Mouse (Mus musculus) spleen, embryonic (tissue): ENCODE data around the gene Trem1.

Experiments
- CTCF ChIA-PET: fragments of 350-600 bp; sonication (Branson Sonifier 250); formaldehyde crosslinking; loops from one replicate; lab custom pipeline; 2022; lab: Charles Lee

Trem1 gene

GRCm38 (mm10) chr17:48232518-48232917 is at the start of gene Trem1:
Gene Trem1, plus strand, starts transcription at chr17:48232768.
- CTCF ChIA-PET, result interaction anchor here (0.6 to 0.7 kb wide), 2 partner anchors 142 to 344 kb away, joined by 3 to 4 read pairs; no protein-coding TSS in a partner anchor

GRCm38 (mm10) chr17:48185252-48185651 is 47.3 kb upstream of the Trem1 start:
- CTCF ChIA-PET, result interaction anchor here (0.7 kb wide), 1 partner anchor 282 kb away, joined by 6 read pairs; no protein-coding TSS in a partner anchor

- CTCF ChIA-PET, result no interaction called here
Measured at GRCm38 (mm10) chr17:48192366-48192765, 40.2 kb upstream of the Trem1 start.

- CTCF ChIA-PET, result no interaction called here
Measured at GRCm38 (mm10) chr17:48203086-48203485, 29.5 kb upstream of the Trem1 start.

- CTCF ChIA-PET, result no interaction called here
Measured at GRCm38 (mm10) chr17:48212596-48212995, 20.0 kb upstream of the Trem1 start.

- CTCF ChIA-PET, result no interaction called here
Measured at GRCm38 (mm10) chr17:48213511-48213910, 19.1 kb upstream of the Trem1 start.

GRCm38 (mm10) chr17:48215429-48215828 is 17.1 kb upstream of the Trem1 start:
- CTCF ChIA-PET, result no interaction called here

GRCm38 (mm10) chr17:48230680-48231079 is 1.9 kb upstream of the Trem1 start:
- CTCF ChIA-PET, result no interaction called here

- CTCF ChIA-PET, result no interaction called here
Measured at GRCm38 (mm10) chr17:48233789-48234188, 1.2 kb downstream of the Trem1 start.

GRCm38 (mm10) chr17:48234550-48234949 is 2.0 kb downstream of the Trem1 start:
- CTCF ChIA-PET, result no interaction called here

GRCm38 (mm10) chr17:48235773-48236370 is 3.3 kb downstream of the Trem1 start:
- CTCF ChIA-PET, result no interaction called here

GRCm38 (mm10) chr17:48237621-48238020 is 5.1 kb downstream of the Trem1 start:
- CTCF ChIA-PET, result no interaction called here

GRCm38 (mm10) chr17:48247221-48247928 is 14.8 kb downstream of the Trem1 start, which contains the start of gene Trem3:
Gene Trem3, plus strand, starts transcription at chr17:48247777.
- CTCF ChIA-PET, result no interaction called here

- CTCF ChIA-PET, result no interaction called here
Measured at GRCm38 (mm10) chr17:48249039-48249438, 16.5 kb downstream of the Trem1 start.

GRCm38 (mm10) chr17:48249501-48249900 is 16.9 kb downstream of the Trem1 start:
- CTCF ChIA-PET, result no interaction called here

- CTCF ChIA-PET, result no interaction called here
Measured at GRCm38 (mm10) chr17:48250631-48251030, 18.1 kb downstream of the Trem1 start.

GRCm38 (mm10) chr17:48256575-48256974 is 24.0 kb downstream of the Trem1 start:
- CTCF ChIA-PET, result no interaction called here

- CTCF ChIA-PET, result no interaction called here
Measured at GRCm38 (mm10) chr17:48261868-48262267, 29.3 kb downstream of the Trem1 start.

GRCm38 (mm10) chr17:48263741-48264362 is 31.3 kb downstream of the Trem1 start, which contains the start of gene Treml4:
Gene Treml4, plus strand, starts transcription at chr17:48264295.
- CTCF ChIA-PET, result no interaction called here

GRCm38 (mm10) chr17:48264662-48265061 is 32.1 kb downstream of the Trem1 start:
- CTCF ChIA-PET, result no interaction called here

GRCm38 (mm10) chr17:48266138-48266537 is 33.6 kb downstream of the Trem1 start:
- CTCF ChIA-PET, result interaction anchor here (0.6 kb wide), 1 partner anchor 141 kb away, joined by 3 read pairs; no protein-coding TSS in a partner anchor

- CTCF ChIA-PET, result no interaction called here
Measured at GRCm38 (mm10) chr17:48266610-48267304, 34.2 kb downstream of the Trem1 start.
